Mouse (Mus musculus) bone marrow, adult 2 months (tissue): ENCODE results near the gene Fmr1. TPM values are rescaled to one million over a fixed set of nuclear protein-coding genes. Genes with fewer than 3 reads are reported as not detected.

Experiments
- H3K27ac ChIP-seq: fragments of 200-500 bp; 2 replicates; pipeline ENCODE4 v1.5.1; 2012; ENCODE audit warnings: low read depth, mild to moderate bottlenecking, control low read depth, inconsistent platforms, low read length; ENCODE audit not compliant: control insufficient read depth, poor library complexity, insufficient read depth
- H3K4me1 ChIP-seq: fragments of 200-500 bp; 2 replicates; pipeline ENCODE4 v1.6.1; 2011; ENCODE audit warnings: low read length; ENCODE audit not compliant: control insufficient read depth, insufficient read depth
- H3K4me3 ChIP-seq: fragments of 200-500 bp; replicated peaks from 2 replicates; pipeline ENCODE3; 2011; ENCODE audit warnings: mild to moderate bottlenecking, low read depth, low read length, control low read depth; ENCODE audit not compliant: control insufficient read depth
- CTCF ChIP-seq: fragments of 200-500 bp; IDR thresholded peaks from 2 replicates; pipeline ENCODE4 v1.5.1; 2011; ENCODE audit warnings: low read length, control low read depth; ENCODE audit not compliant: control insufficient read depth, insufficient read depth
- POLR2A ChIP-seq: fragments of 200-500 bp; IDR thresholded peaks from 2 replicates; pipeline ENCODE4 v1.6.1; 2011; ENCODE audit warnings: low read depth, mild to moderate bottlenecking, control low read depth, low read length, borderline replicate concordance; ENCODE audit not compliant: control insufficient read depth
- WGBS: fragments of 180-500 bp; shearing (Covaris S2); methylation state at CpG from one replicate; pipeline ENCODE4 v1.1.7; 2018; 5-methylcytosine and 5-hydroxymethylcytosine counted together
- polyA plus RNA-seq: library from polyadenylated mRNA; stranded (reverse); fragments of >200 nt; gene quantifications from 2 replicates; pipeline ENCODE4 v1.2.4, GENCODE M21; 2011; ENCODE audit warnings: low replicate concordance; ENCODE audit not compliant: missing spikeins, insufficient read depth, insufficient read length

Fmr1 gene
- polyA plus RNA-seq, 1 experiment = 27.0 TPM

DNA sequence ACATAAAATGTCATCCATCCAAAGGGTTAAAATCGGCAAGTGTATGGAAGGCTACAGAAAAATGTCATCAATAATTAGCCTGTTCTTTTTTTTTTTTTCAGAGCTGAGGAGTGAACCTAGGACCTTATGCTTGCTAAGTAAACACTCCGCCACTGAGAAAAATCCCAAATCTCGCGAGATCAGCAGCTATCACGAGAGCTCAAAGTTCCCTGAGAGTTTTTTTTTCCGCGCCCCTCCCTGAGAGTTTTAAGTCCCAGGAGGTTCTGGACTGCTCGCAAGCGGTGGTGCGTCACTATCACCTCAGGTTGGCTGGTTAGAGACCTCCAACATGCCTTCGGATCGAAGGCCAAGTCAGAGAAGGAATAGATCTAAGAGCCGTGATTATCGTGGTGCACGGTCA is 83.3 kb downstream of the Fmr1 start, which contains the start of gene Fmr1nb:
Fmr1nb (plus strand) TSS at position 234 of the 400 bp plus-strand sequence.
- H3K4me1 ChIP-seq = no peaks in the 10 kb centered on the region
- no peak within 1 kb of the TSS for H3K4me3 ChIP-seq
- H3K27ac ChIP-seq = no peak within 1 kb of the TSS
- no peak for TF ChIP-seq POLR2A
- TF ChIP-seq CTCF = no peak
- 85% methylated on average over 15 of the region's 15 CpGs for WGBS

Other genes starting within 250 kb of the Fmr1 start
- 2.0 TPM in 1 of 2 replicates, not detected in the other for gene Fmr1nb, start 83.3 kb downstream of the Fmr1 start, polyA plus RNA-seq
- not detected in 2 replicates for gene Gm14698, start 142.6 kb downstream of the Fmr1 start, polyA plus RNA-seq
- gene Gm6812, start 214.5 kb downstream of the Fmr1 start, polyA plus RNA-seq = not detected in 2 replicates